Mouse (Mus musculus) liver, embryonic 18 days (tissue): ENCODE measurements around the gene Myf6. TPM values are rescaled to one million over a fixed set of nuclear protein-coding genes. Genes with fewer than 3 reads are reported as not detected.

ENCODE experiments used
- polyA plus RNA-seq: library from polyadenylated mRNA; depleted of rRNA; stranded (reverse); fragments of >200 nt; gene quantifications from 2 replicates; pipeline ENCODE4 v1.2.3, GENCODE M21; 2012; rRNA removed

Gene Myf6
- polyA plus RNA-seq, result 0.02 TPM in 1 of 2 replicates, not detected in the other

DNA sequence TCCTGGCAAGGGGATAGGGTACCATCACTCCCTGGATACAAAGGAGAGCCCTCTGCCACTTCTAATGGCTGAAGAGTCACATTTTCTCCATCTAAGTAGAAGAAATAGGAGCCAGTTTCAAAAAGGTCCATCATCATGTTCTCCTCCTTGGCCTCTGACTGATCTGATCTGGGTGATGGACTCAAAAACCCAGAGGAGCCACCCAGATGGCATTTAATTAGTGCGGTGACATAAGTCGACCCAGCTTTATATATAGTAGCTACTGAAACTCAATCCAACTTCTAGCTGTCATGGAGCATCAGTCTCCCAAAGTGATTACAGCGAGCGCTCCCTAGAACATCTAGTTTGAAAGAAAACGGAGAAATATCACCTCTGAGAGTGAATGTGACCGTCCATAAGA is at the start of gene Myf6:
Myf6 (minus strand) TSS at position 170 of the 400 bp plus-strand sequence.

DNA sequence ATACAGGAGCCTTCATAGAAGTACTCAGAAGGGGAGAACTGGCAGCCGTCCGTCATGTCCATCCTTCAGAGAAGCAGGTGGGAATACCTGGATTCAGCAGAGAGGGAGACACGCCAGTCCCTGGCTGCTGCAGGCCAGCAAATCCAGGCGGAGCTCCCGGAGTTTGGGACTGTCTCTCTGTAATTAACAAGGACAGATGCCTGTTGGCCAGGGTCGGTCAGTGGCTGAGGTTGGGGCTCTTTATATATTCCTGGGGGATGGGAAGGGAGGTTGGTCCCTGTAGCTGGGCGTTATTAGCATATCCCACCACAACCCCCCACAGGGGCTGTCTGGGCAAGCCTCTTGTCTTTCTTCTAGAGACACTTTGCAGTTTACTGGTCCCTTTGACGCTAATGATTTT is 8.7 kb downstream of the Myf6 start, which contains the start of gene Myf5:
Myf5 (minus strand) TSS at position 265 of the 400 bp plus-strand sequence.

Other genes with a start within 250 kb of the Myf6 start
- gene Lin7a, start 223.1 kb downstream of the Myf6 start, polyA plus RNA-seq, result 0.37 and 0.46 TPM in 2 replicates
- gene Myf5, start 8.6 kb downstream of the Myf6 start, polyA plus RNA-seq, result not detected in 2 replicates
- 0.01 and 0.02 TPM in 2 replicates for gene Ptprq, start 225.3 kb upstream of the Myf6 start, polyA plus RNA-seq